Mouse (Mus musculus): ENCODE data around the gene Coa5.

The Coa5 gene

GRCm38 (mm10) chr1:37430297-37430840 is 466 bp upstream of the Coa5 start:
- no peak for DNase-seq (ENCODE audit: low read depth, low spot score)

GRCm38 (mm10) chr1:37428911-37429310 is 992 bp downstream of the Coa5 start:
- DNase-seq (ENCODE audit: low read depth, low spot score): peak; percentile 30

- DNase-seq (ENCODE audit: low read depth, low spot score): peak; percentile 68
Measured at GRCm38 (mm10) chr1:37427144-37427875, 2.6 kb downstream of the Coa5 start.

- peak; percentile 72 for DNase-seq (ENCODE audit: low read depth, low spot score)
Measured at GRCm38 (mm10) chr1:37419420-37419819, 10.5 kb downstream of the Coa5 start.

DNA sequence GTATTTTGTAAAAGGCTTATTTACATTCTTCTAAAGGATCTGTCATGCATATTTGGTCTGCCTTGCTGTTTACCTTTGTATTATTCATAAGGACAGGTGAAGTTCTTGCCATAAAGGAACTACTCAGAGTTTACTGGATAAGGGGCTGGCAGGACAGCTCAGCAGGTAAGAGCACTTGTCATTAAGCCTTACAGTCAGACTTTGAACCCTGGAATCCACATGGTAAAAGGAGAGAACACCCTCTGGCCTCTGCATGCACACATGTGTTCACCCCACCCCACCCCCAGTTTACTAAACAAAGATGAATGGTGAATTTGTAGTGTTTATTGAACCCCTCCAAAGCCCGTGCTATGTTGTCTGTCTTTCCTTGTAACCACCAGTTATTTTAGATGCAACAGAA is 14.5 kb downstream of the Coa5 start:
- DNase-seq (ENCODE audit: low read depth, low spot score): no peak

- no peak for DNase-seq (ENCODE audit: low read depth, low spot score)
Measured at GRCm38 (mm10) chr1:37409647-37410046, 20.3 kb downstream of the Coa5 start.

DNA sequence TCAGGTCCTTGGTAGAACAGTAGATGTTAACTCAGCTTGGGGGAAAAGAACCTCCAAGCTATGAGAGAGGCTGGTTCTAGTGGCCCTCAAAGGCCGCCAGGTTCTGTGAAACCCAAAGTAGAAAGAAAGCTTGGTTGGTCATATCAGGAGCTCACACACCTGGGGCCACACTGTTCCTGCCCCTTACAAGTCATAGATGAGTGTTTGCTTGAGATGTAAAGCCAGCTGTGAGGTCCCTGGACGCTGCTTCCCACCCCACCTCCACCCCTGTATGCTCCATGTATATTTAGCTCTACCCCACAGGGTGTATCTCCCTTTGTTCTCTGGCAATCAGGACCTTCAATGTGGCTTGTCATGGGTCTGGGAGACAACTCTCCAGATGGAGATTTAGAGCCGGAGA is 21.2 kb downstream of the Coa5 start:
- no peak for DNase-seq (ENCODE audit: low read depth, low spot score)

GRCm38 (mm10) chr1:37408059-37408458 is 21.8 kb downstream of the Coa5 start:
- DNase-seq (ENCODE audit: low read depth, low spot score): no peak

DNA sequence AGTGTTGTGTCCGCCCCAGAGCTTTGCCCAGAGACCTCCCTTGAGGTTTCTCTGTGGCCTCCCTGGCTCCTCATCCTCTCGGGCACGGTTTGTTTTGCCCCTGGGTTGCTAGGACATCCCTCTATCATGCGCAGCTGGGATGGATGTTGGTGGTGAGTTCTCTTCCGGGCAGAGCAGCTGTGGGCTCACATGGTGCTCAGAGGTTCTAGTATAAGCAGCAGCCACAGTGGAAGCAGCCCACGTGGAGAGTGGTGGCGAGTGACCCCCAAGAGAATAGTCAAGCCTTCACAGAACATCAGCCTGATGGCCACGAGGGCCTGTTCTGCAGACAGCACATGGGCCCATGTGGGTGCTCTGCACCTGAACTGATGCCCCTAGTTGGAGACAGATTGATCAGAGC is 22.7 kb downstream of the Coa5 start:
- DNase-seq (ENCODE audit: low read depth, low spot score): no peak

DNA sequence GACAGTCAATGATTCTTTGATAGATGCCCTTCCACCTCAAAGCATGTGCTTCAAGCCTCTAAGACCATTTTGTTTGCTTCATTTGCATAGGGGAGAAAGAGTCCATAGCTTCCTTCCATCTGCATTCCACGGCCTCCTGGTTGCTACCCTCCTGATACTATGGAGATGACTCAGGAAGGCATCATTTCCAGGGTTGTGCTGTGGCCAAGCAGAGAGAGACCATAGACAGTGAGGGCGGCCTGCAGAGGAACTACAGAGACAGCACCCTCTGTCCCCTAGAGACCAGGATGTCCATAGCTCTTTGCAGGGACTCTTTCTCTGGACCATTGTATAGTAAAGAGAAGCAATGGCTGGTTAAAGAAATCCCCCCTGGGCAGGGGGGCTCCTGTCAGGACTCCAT is 24.8 kb downstream of the Coa5 start:
- no peak for DNase-seq (ENCODE audit: low read depth, low spot score)

DNA sequence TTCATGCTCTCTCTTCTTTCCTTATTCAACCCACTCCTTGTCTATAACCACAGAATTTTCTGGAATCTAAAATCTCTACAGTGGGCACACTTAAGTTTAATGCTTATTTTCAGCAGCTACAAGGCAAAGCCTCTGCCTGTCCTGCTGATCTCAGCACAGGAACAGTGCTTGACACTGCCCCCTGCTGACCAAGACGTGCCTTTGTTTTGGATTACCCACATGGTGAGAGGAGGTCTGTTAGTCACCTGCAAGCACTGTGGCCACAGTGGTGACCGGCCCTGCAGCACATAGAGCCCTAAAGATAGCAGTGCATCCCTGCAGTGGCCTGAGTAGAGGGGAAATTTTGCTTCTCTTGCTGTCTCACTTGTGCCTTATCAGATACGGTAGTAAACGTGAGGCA is 28.2 kb downstream of the Coa5 start:
- DNase-seq (ENCODE audit: low read depth, low spot score): peak; percentile 76

GRCm38 (mm10) chr1:37399734-37400133 is 30.2 kb downstream of the Coa5 start:
- DNase-seq (ENCODE audit: low read depth, low spot score): no peak

DNA sequence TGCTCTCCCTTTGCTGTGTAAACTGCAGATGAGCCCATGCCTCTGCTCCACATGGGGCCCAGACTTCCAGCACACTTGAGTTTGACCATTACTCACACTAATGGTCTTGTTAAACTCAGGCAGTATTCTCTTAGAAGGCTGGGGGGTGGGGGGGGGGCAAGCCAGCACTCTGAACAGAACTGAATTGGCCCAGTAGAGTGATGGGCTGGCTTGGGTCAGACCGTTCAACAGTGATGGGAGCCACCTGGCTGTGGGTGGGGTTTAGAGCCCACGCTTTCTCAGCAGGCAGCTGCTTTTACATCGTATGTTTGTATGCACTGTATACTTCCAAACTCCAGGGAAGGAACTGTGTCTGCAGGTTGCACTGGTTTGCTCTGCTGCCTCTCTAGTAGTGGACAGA is 30.9 kb downstream of the Coa5 start:
- DNase-seq (ENCODE audit: low read depth, low spot score): no peak

DNA sequence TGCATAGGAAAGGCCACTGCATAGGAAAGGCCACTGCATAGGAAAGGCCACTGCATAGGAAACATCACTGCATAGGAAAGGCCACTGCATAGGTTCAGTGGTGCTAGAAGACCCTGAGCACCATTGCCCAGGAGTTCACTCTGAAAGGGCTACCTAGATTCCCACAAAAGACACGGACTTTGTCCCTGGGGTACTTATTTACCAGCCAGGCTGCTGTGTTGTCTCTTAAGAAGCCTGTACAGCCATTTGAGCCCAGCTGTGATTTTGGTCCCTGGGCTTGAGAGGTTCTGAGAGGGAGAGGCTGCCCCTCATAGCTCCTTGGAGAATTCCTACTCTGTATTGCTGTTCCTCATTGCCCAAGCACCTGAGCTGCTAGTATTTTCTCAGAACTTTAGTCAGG is 33.4 kb downstream of the Coa5 start:
- no peak for DNase-seq (ENCODE audit: low read depth, low spot score)

DNA sequence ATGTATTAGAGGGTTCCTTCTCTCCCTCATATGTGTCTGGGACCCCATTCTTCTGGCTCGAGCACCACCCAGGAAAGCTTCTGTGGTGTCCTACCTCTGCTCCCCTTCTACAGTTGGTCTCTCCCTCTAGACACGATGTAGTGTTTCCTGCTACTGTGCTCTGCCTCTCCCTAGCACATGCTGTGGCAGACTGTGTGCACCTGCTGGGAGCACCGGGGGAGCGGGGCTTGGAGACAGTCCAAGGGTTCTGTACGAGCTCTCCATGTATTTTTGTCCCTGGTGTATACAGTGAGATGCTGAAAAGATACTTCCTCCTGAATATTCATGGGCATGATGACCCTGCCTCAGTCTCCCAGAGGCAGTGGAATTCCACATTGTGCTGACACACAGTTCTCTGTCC is 36.7 kb downstream of the Coa5 start:
- no peak for DNase-seq (ENCODE audit: low read depth, low spot score)

GRCm38 (mm10) chr1:37386448-37386971 is 43.4 kb downstream of the Coa5 start:
- no peak for DNase-seq (ENCODE audit: low read depth, low spot score)

DNA sequence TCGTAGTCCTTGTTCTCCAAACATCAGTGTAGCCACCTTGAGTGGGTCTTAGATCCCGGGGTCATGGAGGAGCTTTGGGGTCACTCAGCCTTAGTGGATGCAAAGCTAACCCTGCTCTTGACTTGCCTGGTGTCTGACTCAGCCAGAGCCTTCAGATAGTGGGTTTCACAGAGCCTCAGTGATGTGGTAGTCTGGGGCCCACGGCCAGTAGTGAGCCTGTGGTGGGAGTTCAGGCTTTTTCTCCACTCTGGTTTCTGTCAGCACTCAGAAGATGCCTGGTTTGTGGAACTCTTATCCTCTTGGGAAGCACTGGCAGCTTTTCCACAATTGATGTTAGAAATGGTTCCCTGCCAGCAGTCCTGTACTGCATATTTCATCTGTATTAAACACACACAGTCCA is 45.6 kb downstream of the Coa5 start:
- DNase-seq (ENCODE audit: low read depth, low spot score): no peak

DNA sequence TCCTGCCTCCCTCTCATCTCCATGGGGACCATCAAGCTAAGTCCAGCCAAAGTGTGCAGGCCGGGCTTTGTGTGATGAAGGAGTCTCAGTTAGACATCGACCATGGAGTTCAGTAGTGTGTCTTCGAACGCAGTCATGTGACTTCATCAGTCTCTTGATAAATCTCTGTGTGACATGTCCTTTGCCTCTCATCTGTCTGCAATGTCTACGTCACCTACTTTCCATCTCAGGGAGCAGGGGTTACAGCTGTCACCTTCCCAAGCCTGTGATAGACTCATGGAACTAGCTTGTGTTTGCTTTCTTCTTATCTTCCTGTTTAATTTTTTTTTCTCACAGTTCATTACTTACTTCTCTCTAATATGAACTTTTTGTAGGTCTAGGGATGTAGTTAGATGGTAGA is 49.0 kb downstream of the Coa5 start:
- no peak for DNase-seq (ENCODE audit: low read depth, low spot score)

DNA sequence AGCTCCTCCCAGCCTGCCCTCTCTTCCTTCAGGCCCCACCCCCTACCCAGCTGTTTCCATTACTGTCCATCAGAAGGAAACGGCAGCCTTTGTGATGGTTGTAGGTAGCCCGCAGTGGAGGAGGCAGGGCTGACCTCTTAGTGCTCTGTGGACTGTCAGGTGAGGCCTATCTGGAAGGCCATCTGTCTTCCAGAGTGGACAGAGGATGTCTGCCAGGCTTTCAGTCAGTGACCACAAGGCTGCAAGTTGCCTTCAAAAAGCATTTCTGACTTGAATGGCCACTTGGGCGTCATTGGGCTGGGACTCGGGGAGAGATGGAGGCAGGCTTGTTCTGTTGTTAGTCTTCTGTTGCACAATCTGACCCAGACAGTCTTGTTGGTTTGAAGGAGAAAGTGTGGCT is 50.4 kb downstream of the Coa5 start:
- DNase-seq (ENCODE audit: low read depth, low spot score): no peak

- no peak for DNase-seq (ENCODE audit: low read depth, low spot score)
Measured at GRCm38 (mm10) chr1:37378095-37378494, 51.8 kb downstream of the Coa5 start.

DNA sequence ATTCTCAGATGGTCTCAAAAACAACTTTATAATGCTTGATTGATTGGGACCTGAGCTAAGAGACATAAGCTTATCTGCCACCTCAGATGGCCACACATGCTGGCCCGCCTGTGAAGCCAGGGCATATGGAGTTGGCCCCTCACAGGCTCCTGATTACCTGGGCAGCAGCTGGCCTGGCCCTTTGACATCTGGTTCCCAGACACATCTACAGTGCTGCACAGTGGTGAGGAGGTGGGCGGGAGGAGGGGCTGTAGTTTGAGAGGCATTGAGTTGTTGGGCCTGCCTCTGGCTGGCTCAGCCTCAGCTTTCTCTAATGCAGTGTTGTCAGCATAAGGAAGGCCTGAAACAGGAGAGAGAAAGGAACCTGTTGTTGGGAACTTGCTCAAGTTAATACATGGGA is 53.2 kb downstream of the Coa5 start:
- DNase-seq (ENCODE audit: low read depth, low spot score): no peak

DNA sequence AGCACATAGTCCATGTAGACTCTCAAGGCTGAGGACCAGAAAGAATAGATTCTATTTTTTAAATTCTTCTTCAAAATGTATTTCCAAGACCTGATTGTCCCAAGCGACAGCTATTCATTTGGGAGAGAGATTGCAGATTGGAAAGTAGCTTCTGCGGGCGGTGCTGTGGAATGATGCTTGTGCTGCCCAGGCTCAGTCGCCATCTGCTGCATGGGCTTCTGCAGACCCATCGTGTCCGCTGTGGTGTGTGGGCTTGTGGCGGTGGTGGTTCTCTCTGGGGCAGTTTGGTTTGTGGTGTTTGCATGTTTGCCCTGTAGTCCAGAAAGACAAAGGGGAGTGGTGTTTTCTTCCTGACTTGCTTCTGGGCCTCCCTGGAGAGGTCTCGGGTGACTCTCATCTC is 53.7 kb downstream of the Coa5 start:
- DNase-seq (ENCODE audit: low read depth, low spot score): no peak

GRCm38 (mm10) chr1:37368768-37369385 is 61.0 kb downstream of the Coa5 start:
- no peak for DNase-seq (ENCODE audit: low read depth, low spot score)

All from A20 (cell line).